Mouse (Mus musculus) brain, embryonic 14.5 days (tissue): ENCODE measurements around the gene Mab21l1.

Source experiments
- CTCF ChIP-seq: fragments of 200-500 bp; IDR thresholded peaks from 2 replicates; pipeline ENCODE4 v1.5.1; 2012; ENCODE audit warnings: inconsistent platforms, mild to moderate bottlenecking, moderate library complexity, borderline replicate concordance; ENCODE audit not compliant: insufficient read depth, insufficient read length; ENCODE audit errors: extremely low read depth
- POLR2A ChIP-seq: fragments of 200-500 bp; IDR thresholded peaks from 2 replicates; pipeline ENCODE4 v1.6.1; 2012; ENCODE audit warnings: mild to moderate bottlenecking, inconsistent platforms, borderline replicate concordance; ENCODE audit not compliant: poor library complexity, insufficient read depth, insufficient read length, severe bottlenecking; ENCODE audit errors: extremely low read depth

GRCm38 (mm10) chr3:55742654-55743053 is 39.7 kb upstream of the Mab21l1 start:
- TF ChIP-seq CTCF = no peak
- no peak for TF ChIP-seq POLR2A
